Mouse (Mus musculus) left cerebral cortex, postnatal 25 days (tissue): Measurements from ENCODE around the gene Tdpoz2. TPM values are rescaled to one million over a fixed set of nuclear protein-coding genes. Genes with fewer than 3 reads are reported as not detected.
A peak's percentile ranks its signal among the peaks of the same experiment; 100 is the strongest.
"Not testable (repeated sequence)": the region's sequence is repeated elsewhere in the genome, so short reads cannot be mapped to it uniquely, and the experiment has no call there.

Experiments
- DNase-seq, 2 experiments: peaks; one replicate each; pipeline ENCODE4 v3.0.0; 2022; ENCODE audit warnings: low spot score in 2 of 2, mixed read lengths in 1 of 2
- intact Hi-C: fragments of 180-260 bp; cut with DNase I; formaldehyde crosslinking; loops from one replicate; pipeline ENCODE4 v1.15.1; 2025
- total RNA-seq, 2 experiments: library from RNA; stranded (reverse); gene quantifications; 2 replicates each; pipeline ENCODE4 v1.2.3; 2021

The Tdpoz2 gene
- not detected for total RNA-seq

DNA sequence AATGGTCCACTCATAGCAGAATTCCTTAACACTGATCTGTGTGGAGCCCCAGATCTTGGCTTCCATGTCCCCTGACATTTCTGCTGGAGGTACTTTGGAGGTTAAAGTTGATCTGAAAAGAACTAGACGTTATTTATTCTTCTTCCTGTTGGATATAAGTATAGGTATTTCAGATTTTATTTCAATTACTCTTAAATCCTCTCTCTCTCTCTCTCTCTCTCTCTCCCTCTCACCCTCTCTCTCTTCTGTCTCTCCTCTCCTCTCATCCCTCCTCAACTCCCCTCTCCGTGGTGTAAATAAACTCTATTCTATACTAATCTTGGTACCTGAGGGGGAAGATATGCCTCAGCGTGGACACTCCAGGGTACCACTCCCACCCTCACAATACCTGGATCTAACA, at the start of gene Tdpoz2:
Gene Tdpoz2, minus strand, starts transcription at position 101 of the 400 bp plus-strand sequence.
- DNase-seq: no peak
- intact Hi-C loops: no loop called here

DNA sequence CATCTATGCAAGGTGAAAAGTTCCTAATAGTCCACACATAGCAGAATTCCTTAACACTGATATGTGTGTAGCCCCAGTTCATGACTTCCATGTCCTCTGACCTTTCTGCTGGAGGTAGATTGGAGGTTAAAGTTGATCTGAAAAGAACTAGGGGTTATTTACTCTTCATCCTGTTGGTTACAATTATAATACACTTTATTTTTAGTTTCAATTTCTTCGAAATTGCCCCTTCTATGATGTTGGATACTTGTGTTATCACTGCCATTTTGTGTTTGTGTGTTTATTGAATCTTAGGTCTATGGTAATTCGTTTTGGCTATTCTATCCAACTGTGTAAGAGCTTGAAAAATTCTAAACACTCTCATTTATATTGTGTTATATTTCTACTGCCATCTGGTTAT, 40.5 kb upstream of the Tdpoz2 start, which contains the start of gene Gm37596:
Gene Gm37596, minus strand, starts transcription at position 101 of the 400 bp plus-strand sequence.
- intact Hi-C loops, DNase-seq: not testable (repeated sequence)

DNA sequence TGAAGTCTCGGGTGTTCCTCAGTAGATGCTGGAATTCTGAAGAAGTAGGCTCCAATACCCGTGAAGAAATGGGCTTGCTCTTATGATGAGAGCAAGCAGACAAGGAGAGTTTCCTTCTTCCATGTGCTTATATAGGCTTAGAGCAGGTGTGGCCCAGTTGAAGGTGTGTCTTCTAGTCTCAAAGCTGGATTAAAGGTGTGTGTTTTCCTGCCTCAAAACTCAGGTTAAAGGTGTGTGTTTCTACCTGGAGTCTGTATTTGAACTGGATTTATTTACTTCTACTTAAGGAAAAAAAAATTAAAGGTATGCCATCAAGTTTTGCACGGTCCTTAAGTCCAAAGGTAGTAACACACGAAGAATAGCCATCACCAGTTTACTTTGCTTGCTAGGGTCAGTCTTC, 23.7 kb upstream of the Tdpoz2 start, which contains the start of gene Tdpoz1:
Gene Tdpoz1, minus strand, starts transcription at position 101 of the 400 bp plus-strand sequence.
- DNase-seq: not testable (repeated sequence)

DNA sequence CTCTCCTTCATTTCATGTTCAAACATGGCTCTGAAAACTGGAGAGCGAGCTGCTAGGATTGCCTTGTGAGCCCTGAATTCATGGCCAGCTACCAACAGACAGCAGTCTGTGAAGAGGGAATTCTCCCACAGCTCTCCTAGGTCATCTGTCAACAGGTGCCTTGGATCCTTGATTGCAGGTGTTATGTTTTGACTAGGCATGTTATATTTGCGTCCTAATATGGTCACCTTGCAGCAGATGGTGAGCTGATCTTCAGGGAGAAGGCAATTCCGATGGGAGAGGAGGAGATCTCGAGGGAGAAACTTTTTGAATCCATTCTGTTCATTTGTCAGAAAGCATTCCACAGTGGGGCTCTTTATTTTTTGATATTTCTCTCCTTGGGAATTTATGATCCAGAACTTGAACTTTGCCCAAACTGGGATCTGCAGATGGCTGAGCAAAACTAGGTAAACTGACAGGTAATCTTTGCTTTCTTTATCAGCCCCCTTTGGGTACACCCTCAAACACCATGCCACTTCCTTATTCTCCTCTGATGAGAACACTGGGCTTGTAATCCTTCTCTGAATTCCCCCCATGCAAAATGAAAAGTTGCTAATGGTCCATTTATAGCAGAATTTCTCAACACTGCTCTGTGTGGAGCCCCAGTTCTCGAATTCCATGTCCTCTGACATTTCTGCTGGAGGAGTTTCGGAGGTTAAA, 18.5 kb upstream of the Tdpoz2 start:
- DNase-seq: not testable (repeated sequence)

More for the DNA sequence above, 23.7 kb upstream of the Tdpoz2 start, which contains the start of gene Tdpoz1:
- intact Hi-C loops: not testable (repeated sequence)

DNA sequence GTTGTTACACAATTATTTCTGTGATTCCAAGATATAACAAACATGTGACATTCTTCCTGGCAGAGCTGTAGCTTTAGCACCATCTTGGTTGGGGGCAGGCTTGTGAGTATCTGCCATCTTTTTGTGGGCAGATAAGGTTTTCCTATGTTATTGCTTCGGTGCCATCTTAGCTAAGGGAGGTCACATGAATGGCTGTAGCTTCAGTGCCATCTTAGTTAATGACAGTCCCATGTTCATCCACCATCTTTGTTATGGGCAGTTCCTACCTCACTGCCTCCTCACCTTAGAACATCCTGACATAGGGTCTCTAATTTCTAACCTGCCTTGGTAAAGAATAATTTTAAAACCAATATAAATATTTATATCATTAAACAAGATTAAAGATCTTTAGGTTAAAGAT, 1.8 kb upstream of the Tdpoz2 start:
- no peak for DNase-seq
- intact Hi-C loops: no loop called here

More for the DNA sequence above, 18.5 kb upstream of the Tdpoz2 start:
- intact Hi-C loops: not testable (repeated sequence)

DNA sequence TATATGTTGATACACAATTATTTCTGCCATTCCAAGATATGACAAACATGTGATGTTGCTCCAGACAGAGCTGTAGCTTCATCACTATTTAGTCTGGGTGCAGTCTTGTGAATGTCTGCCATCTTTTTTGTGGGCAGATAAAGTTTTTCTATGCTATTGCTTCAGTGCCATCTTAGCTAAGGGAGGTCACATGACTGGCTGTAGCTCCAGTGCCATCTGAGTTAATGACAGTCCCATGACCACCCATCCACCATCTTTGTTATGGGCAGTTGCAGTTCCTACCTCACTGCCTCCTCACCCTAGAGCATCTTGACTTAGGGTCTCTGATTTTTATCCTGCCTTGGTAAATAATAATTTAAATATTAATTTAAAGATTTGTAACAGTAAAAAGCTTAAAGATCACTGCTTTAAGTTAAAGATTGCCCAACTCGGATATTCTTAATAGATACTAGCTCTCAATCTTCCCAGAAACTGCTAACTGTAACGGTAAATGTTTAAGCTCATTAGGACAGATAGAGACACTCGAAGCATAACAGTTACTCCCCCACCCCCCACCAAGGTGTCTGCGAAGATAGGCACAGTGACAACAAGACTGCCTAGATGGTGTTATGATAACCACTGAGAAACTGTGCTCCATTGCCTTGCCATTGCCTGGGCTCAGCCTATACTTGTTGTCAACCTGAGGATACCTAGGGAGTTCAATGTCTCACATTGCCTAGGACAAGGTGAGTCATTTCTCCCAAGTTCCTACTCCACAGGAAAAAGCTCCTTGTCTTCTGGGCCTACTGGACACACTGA, 21.4 kb downstream of the Tdpoz2 start:
- not testable (repeated sequence) for DNase-seq

DNA sequence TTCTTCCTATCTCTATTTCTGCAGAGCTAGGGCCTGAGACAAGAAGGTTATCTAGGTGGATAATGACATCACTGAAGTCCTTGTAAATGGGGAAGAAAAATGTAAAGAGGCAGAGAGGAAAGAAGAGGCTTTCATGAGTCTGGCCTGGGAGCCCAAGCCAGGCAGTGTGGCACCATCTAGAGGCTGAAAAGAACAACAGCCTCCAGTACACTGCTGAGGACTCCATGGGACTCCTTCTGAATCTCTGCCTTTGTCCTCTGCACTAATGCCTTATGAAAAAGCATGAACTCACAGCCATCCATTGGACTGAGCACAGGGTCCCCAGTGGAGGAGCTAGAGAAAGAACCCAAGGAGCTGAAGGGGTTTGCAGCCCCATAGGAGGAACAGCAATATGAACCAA, 43.5 kb downstream of the Tdpoz2 start:
- intact Hi-C loops: not testable (repeated sequence)
- peak; percentile 29 to 52 for DNase-seq

More for the DNA sequence above, 21.4 kb downstream of the Tdpoz2 start:
- intact Hi-C loops: not testable (repeated sequence)

DNA sequence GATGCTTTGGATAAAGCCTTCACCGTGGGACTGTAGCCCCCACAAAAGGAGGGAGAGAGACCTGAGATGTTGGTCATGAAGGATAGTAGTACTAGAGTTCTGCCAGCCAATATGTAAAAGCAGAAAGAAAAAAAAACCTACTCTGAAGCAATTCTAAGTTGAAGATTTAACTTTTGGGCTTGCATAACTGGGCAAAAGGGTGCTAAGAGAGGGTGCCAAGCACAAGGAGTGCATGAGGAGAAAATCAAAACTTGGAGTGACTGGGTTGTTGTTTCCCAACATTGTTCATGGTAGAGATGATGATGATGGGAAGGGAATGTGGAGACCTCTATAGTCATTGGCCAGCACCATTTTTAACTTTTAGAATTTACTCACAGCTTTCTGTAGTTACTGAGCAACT, 50.6 kb downstream of the Tdpoz2 start:
- intact Hi-C loops: no loop called here
- DNase-seq: no peak

Other genes with a start within 250 kb of the Tdpoz2 start
- 1 to 10 TPM; 1.1 to 1.5 TPM for gene Tchh, start 210.4 kb downstream of the Tdpoz2 start, total RNA-seq
- not detected for gene Tchhl1, start 183.9 kb downstream of the Tdpoz2 start, total RNA-seq
- gene S100a11, start 132.2 kb downstream of the Tdpoz2 start, total RNA-seq: 10 to 100 TPM in 1 of 2 experiments, 1 to 10 TPM in 1; 8.3 to 11.3 TPM
- gene S100a10, start 97.6 kb downstream of the Tdpoz2 start, total RNA-seq: 10 to 100 TPM; 35.9 to 41.5 TPM
- gene Tdpoz1, start 23.6 kb upstream of the Tdpoz2 start, total RNA-seq: not detected
- gene Gm37596, start 40.4 kb upstream of the Tdpoz2 start, total RNA-seq: not detected
- gene Gm5773, start 120.3 kb upstream of the Tdpoz2 start, total RNA-seq: not detected
- gene Tdpoz4, start 143.7 kb upstream of the Tdpoz2 start, total RNA-seq: not detected
- gene Tdpoz3, start 173.3 kb upstream of the Tdpoz2 start, total RNA-seq: not detected